Mouse (Mus musculus): ENCODE measurements at regions not wholly inside any gene's neighbourhood (a gene's known extent, or its start where the extent isn't known, plus 50 kb on each side); places are given as distances from the start of the nearest gene placed in this dataset.

DNA sequence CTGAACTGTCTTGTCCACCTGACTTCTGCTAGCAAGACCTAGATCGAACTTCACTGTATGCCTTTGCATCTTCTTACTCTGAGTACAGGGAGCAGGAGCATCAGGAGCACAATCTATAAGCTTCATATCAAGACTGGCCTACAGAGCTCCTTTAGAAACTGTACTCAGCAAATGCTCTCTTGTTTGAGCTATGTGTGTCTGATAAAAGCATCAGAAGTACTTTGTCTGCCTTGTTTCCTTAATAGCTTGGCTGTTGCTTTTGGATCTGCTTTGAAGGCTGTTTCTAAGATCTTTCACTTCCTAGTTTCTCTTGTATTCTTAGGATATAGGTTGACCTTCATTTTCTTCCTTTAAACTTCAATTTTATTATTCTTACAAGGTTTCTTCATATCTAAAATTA is 175.3 kb upstream of the Cypt12 start:
- TF ChIP-seq CTCF (IDR thresholded peaks at IDR 0.05; ENCODE audit: borderline replicate concordance, insufficient read depth, low read depth, low read length) (no peak), POLR2A (IDR thresholded peaks at IDR 0.05; ENCODE audit: borderline replicate concordance, insufficient read depth, low read length) (no peak)
